Mouse (Mus musculus): ENCODE results near the gene Gm49027.

DNA sequence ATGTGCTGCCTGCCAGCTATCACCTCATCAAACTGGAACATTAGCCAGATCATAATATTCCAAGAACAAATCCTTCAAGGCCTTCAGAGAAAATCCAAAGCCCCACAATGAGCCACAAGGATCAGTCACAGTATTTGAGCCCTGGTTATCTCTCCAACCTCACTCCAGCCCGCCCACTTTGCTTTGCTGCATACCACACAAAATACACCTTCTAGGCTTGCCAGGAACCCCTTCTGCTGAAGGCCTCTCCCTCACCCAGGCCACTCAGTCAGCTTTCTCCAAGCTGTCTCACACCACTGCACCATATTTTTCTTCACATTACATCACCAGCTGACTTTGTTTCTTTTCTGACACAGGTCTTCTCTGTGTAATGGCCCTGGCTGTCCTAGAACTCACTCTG, 3.1 kb downstream of the Gm49027 start:
- TF ChIP-seq CTCF (IDR thresholded peaks at IDR 0.05; ENCODE audit: insufficient read depth, low read length), result no peak
- no peak for TF ChIP-seq POLR2A (IDR thresholded peaks at IDR 0.05; ENCODE audit: borderline replicate concordance, extremely low read depth, low read depth, low read length)
